Mouse (Mus musculus) myocyte (in vitro differentiated cells): ENCODE results near the gene Ift88.

Source experiments
- POLR2A ChIP-seq: IDR thresholded peaks from one replicate; pipeline ENCODE4 v1.6.1; 2011; ENCODE audit warnings: low read depth, mild to moderate bottlenecking, control low read depth, moderate library complexity; ENCODE audit not compliant: insufficient read length
- TCF12 ChIP-seq: IDR thresholded peaks from one replicate; pipeline ENCODE4 v1.6.1; 2011; ENCODE audit warnings: mild to moderate bottlenecking, control low read depth; ENCODE audit not compliant: poor library complexity, insufficient read depth, severe bottlenecking
- TCF3 ChIP-seq: IDR thresholded peaks from one replicate; pipeline ENCODE4 v1.6.1; 2011; ENCODE audit warnings: low read depth, control low read depth; ENCODE audit not compliant: insufficient read length

DNA sequence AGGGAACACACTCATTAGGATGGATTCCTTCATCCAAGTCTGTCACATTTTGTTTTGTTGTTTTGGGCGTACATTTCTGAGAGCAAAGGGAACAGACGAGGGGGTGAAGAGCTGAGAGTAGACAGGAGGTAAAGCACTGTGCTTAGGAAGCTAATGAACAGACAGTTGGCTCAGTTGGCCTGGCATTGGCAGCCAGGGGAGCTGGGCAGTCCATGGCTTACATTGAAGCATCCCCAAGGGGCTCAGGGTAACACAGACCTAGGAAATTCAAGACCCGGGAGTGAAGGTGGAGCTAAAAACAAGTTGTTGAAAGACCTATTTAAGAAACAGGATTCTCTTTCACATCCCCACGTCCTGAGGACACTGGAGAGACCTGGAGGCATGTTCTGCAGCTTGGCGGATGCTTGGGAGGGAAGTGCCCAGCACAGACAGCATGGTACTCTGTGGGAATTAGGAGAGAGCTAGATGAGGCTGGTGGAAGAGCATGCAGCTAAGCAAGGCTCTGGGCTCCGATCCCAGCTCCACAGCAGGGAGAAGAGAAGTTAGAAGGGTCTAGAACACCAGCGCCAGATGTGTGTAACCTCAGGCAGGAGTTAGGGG, 131.7 kb downstream of the Ift88 start:
- TF ChIP-seq POLR2A (no peak), TCF12 (no peak), TCF3 (no peak)
